Mouse (Mus musculus): ENCODE measurements at regions not wholly inside any gene's neighbourhood (a gene's known extent, or its start where the extent isn't known, plus 50 kb on each side); places are given as distances from the start of the nearest gene placed in this dataset.

DNA sequence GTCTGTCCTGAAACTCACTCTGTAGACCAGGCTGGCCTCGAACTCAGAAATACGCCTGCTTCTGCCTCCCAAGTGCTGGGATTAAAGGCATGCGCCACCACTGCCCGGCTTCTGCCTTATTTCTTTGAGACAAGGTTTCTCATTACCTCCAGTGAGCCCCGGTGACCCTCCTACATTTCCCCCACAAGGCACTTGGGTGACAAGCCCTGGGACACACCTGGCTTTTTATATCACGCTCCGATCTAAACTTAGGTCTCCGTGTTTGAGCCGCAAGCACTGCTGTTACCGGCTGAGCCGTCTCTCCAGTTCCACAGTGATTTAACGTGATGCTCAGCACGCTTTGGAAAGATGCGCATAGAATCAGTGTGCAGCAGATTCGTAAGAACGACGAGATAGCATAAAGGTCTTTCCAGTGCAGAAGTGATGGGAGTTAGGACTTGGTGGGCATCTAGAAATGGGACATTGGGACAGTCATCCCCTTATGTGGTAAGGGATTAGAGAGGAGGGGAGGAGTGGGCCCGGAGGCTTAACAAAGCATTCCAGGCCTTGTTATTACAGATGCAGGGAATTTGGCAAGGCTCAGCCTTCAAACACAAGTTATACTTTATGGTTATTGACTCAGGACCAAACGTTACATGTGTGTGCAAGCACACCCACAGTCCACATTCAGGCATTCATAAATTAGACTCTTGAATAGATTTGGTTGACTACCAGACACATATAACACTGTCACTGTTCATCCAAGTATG is 56.9 kb upstream of the Slc38a4 start:
- no peak overlapping the region for H3K27ac ChIP-seq
- 89% methylated on average over 19 of the region's 19 CpGs for WGBS

DNA sequence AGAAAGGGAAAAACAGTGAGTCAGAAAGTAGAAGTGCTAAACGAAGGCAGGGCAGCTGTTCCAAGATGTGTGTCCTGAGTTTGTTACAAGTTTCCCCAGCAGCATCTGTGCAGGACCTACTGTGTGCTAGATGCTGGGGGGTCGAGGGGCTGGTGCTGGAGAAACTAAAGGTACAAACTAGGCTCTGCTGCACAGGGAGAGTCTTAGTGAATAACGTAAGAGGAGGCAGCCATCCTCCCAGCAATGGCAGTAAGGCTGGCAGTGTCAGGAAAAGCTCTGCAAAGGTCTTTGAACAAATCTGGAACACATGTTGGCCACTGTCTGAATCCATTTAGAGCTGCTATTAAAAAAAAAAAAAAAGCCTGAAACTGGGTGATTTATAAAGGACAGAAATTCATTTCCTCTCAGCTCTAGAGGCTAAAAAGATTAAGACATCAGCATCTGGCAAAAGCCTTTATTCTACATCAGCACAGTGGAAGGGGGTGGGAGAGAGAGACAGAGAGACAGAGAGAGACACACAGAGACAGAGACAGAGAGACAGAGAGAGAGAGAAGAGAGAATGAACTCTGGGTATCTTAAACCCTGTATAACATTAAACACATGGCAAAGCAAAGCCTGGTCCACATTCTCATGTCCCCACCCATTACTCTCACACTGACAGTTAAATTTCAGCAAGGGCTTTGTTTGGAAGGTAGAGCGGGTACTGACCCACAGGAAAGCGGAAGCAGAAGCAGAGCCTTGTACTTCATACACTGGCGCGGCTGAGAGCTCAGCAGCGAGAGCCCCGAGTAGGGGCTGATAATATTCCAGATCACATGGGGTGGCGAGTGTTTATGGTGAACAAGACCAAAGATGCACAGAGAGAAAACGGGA is 55.8 kb upstream of the Slc38a4 start:
- WGBS: 72% methylated on average over 11 of the region's 11 CpGs
- Histone ChIP-seq H3K27me3 (ENCODE audit: insufficient read depth, poor library complexity, severe bottlenecking) (no peaks in the 10 kb centered on the region), H3K36me3 (no peaks in the 10 kb centered on the region), H3K4me1 (peaks cover 17% of the 10 kb centered on the region), H3K27ac (no peak overlapping the region), H3K4me3 (no peak overlapping the region), H3K9me3 (no peaks in the 10 kb centered on the region)
- DNase-seq (ENCODE audit: low spot score): no peak

More for the DNA sequence above, 56.9 kb upstream of the Slc38a4 start:
- no peak for DNase-seq (ENCODE audit: low spot score)
- no peaks in the 10 kb centered on the region for H3K27me3 ChIP-seq (ENCODE audit: insufficient read depth, poor library complexity, severe bottlenecking)
- peaks cover 16% of the 10 kb centered on the region for H3K4me1 ChIP-seq
- no peaks in the 10 kb centered on the region for H3K9me3 ChIP-seq
- no peak overlapping the region for H3K4me3 ChIP-seq
- H3K36me3 ChIP-seq: no peaks in the 10 kb centered on the region

DNA sequence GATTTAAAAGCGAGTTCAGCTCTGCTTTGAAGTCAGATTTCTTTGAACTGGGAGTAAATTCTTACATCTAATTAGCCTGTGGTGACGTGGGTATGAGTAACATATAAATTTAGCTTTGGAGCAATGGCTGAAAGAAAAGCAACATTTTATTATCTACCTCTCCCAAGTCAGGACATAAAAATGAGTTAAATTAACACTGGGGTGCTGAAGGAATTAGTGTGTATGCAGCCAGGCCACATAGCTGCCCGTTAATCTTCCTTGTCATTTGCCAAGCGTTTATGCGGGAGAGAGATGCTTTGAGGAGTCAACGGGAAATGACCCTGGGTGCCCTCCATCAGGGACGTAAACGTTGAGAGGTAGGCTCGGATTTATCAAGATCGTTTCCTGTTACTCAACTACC is 52.0 kb upstream of the Slc38a4 start:
- Histone ChIP-seq H3K27me3 (ENCODE audit: insufficient read depth, poor library complexity, severe bottlenecking) (no peaks in the 10 kb centered on the region), H3K4me3 (no peak overlapping the region), H3K4me1 (peaks cover 47% of the 10 kb centered on the region), H3K9me3 (no peaks in the 10 kb centered on the region), H3K36me3 (no peaks in the 10 kb centered on the region), H3K27ac (no peak overlapping the region)
- 25% methylated on average over 10 of the region's 10 CpGs for WGBS
- no peak for DNase-seq (ENCODE audit: low spot score)

DNA sequence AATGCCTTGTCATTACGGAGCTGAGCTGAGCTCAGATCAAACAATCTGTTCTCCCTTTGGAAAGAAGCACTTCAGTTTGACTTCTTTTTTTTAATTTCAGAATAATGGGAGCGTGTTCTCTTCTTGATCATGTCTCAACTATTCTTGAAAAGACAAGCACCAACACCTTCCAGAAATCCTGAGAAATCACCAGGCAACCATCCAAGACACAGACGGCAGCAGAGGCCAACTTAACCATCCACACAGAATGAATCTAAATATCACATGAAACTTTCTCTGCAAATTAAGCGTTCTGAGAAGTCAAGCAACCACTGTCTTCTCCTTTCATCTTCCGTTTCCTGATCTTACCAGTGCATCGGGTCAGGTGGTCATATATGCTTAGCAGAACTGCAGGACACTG is 50.8 kb upstream of the Slc38a4 start:
- Histone ChIP-seq H3K4me3 (no peak overlapping the region), H3K4me1 (peaks cover 59% of the 10 kb centered on the region), H3K27ac (no peak overlapping the region), H3K9me3 (no peaks in the 10 kb centered on the region), H3K36me3 (no peaks in the 10 kb centered on the region), H3K27me3 (ENCODE audit: insufficient read depth, poor library complexity, severe bottlenecking) (no peaks in the 10 kb centered on the region)
- DNase-seq (ENCODE audit: low spot score): no peak
- 85% methylated on average over 6 of the region's 6 CpGs for WGBS
